Mouse (Mus musculus) C2C12 (cell line): ENCODE measurements around the gene Elmo2.

ENCODE experiments used
- CTCF ChIP-seq: IDR thresholded peaks from one replicate; pipeline ENCODE4 v1.5.1; 2011; ENCODE audit not compliant: control insufficient read depth, insufficient read depth, insufficient read length
- MAX ChIP-seq: IDR thresholded peaks from one replicate; pipeline ENCODE4 v1.6.1; 2011; ENCODE audit warnings: mild to moderate bottlenecking, control low read depth
- USF1 ChIP-seq: IDR thresholded peaks from one replicate; pipeline ENCODE4 v1.6.1; 2011; ENCODE audit warnings: low read depth, mild to moderate bottlenecking, control low read depth, moderate library complexity

- TF ChIP-seq MAX (no peak), CTCF (no peak), USF1 (no peak)
Measured at GRCm38 (mm10) chr2:165305438-165305837, 20.8 kb downstream of the Elmo2 start.
